Mouse (Mus musculus) testis, adult 2 months (tissue): ENCODE results near the gene Col16a1.

Experiments used
- CTCF ChIP-seq: fragments of 200-500 bp; IDR thresholded peaks from 2 replicates; pipeline ENCODE4 v1.5.1; 2012; ENCODE audit warnings: low read depth, mild to moderate bottlenecking, inconsistent platforms, low read length, moderate library complexity; ENCODE audit not compliant: control insufficient read depth, insufficient read depth, insufficient replicate concordance
- POLR2A ChIP-seq: fragments of 200-500 bp; IDR thresholded peaks from 2 replicates; pipeline ENCODE4 v1.6.1; 2012; ENCODE audit warnings: low read depth, mild to moderate bottlenecking, inconsistent platforms, low read length, moderate library complexity; ENCODE audit not compliant: control insufficient read depth

DNA sequence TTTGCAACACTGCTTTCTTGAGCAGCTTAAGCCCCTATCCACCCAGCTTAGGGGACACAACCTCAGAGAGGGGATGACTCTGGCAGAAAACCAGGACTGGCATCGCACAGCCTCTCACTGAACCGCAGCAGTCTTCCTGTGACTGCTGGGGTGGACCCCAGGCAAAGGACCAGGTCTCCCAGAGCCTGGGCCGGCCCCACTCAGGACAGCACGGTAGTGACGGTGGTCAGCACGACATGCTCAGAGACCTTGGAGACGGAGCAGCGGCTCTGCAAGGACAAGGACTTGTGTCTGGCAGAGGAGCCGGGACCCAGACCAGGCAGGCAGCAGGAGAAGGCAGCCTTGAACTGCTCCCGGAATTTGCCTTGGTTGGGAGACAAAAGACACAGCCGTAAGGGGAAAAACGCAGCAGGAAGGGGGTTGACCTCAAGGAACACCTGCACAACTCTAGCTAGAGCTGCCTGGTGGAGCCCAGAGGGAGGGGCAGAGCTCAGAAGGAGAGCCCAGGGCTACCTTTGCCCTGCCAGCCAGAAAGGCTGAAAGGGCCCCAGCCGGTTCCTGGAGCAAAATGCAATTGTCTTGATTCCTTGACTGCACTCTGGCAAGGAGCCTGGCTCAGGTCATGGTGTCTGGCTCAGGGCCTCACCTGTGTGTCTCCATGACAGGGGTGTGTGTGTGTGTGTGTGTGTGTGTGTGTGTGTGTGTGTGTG is 83.2 kb downstream of the Col16a1 start:
- TF ChIP-seq CTCF = no peak
- no peak for TF ChIP-seq POLR2A
